Mouse (Mus musculus): ENCODE measurements around the gene Snrpf.

The Snrpf gene

DNA sequence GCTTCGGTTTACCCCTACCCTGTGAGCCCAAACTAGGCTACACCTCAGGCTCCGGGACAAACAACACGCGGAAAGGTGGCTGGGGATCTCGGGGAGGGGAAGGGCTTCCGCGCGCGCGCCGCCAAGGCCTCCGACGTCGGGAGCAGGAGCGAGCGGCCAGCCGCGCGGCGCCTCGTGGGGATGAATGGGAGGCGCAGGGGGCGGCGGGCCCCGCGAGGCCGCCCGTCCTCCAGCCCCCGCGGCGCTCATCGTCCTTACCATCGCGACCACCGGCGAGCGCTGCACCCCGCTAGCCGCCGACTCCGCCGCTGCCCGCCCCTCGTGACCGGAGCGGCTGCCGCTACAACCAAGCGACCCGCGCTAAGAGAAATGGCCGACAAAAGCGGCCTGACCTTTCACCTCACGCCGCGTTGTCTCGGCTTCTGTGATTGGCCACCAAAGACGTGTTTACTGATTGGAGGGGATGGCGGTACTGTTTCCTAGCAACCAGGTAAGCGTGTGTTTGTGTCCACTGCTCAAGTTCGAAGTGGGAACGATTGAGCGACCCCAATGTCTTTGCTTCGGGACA is at the start of gene Snrpf:
Gene Snrpf, minus strand, starts transcription at position 426 of the 568 bp plus-strand sequence.
- peak; percentile 88 to 90 for DNase-seq (ENCODE audit: low spot score in 2 of 2)

DNA sequence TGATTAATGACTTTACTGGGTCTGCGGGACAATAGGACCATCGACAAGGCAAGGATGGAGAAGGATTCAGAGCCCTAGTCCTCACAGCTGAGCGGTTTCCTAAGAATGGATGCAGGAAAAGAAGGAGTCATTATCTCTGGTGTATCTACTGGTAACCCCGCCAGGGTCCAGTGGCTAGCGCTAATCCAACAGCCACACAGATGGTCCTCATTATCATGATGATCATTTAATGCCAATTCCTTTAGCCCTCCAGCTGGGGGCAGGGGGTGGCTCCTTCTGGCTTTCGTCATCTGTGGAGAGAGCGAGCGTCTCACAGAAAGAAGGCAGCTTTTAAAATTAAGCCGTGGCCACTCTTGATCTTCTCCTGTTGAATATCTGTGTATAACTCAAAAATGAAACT is 46.4 kb upstream of the Snrpf start:
- DNase-seq (ENCODE audit: low spot score in 2 of 2), result no peak

DNA sequence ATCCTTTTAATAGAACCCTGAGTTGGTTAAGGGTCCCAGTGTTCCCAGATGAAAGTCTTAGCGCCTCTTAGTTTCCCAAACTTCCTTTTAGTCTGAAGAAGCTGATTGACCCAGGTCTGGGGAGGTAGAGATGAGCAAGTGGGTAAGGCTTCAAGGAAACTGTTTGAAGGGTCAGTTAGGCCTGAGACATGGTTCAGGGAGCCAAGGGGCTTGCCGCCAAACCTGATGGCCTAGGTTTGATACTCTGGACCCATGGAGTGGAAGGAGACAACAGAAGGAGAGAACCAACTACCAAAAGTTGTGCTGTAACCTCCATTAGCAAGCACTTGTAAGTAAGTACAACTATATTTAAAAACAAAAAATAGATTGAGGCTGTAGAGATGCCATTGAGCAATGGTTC is 44.5 kb upstream of the Snrpf start:
- DNase-seq (ENCODE audit: low spot score in 2 of 2), result no peak

DNA sequence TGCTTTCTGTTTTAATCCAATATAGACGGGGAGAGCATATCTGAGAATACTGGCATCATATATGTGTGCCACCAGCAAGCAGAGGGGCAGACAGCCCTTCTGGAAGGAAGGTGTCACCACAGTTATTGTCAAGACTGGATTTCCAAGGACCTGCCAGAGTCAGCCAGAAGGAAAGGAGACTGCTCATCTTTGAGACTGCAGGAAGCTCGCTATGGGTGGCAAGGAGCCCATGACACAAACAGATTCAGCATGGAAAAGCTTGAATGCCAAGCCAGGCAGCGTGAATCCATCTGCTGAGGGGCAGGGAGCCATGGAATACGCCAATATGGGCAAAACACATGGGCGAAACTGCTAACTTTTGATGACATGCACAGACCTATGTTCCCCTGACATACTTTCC is 44.1 kb upstream of the Snrpf start:
- DNase-seq (ENCODE audit: low spot score in 2 of 2), result no peak

DNA sequence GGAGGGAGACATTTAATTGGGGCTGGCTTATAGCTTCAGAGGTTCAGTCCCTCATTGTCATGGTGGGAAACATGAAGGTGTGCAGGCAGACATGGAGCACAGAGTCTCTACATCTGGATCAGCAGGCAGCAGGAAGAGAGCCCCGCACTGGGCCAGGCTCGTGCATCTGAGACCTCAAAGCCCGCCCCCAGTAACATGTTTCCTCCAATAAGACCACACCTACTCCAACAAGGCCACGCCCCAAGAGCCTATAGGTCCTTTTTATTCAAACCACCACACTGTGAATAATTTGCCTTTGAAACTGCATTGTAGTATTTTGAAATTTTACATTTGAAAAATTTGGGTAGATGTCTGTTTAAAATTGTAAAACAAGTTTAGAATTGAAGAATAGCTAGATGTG is 42.6 kb upstream of the Snrpf start:
- no peak for DNase-seq (ENCODE audit: low spot score in 2 of 2)

DNA sequence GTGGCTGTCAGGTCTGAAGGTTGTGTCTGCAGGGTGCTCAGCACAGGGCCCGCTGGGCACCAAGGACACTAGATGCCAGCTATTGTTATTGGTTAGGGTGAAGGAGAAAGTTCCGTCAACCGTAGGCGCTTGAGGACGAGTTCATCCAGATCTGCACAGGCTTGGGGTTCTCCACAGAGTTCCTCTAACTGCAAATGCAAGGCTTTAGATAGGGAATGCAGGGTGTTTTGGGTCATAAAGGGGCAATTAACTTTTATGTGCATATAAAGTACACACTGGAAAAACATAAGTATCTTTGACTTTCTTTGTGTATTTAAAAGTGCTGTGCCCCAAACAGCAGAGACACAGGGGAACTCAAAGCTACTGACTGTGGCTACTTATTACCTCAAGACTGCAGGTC is 40.8 kb upstream of the Snrpf start:
- DNase-seq (ENCODE audit: low spot score in 2 of 2), result no peak

DNA sequence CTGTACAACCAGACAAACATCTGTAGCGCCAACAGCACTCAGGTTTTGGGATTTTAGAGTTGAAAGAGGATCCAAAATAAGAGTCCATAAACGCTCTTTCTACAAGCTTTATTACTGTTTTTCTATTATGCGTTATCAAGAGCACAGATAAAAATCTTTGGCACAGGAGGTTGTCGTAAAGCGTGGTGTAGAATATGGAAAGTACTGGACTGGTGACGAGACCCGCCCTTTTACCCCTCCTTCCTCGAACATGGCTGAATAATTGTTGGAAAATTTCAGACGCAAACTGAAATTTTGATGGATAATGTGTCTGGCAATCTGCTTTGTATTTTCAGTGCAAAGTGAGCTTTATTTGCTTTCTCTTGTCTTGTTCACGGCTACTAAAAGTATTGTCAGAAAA is 34.6 kb upstream of the Snrpf start:
- no peak for DNase-seq (ENCODE audit: low spot score in 2 of 2)

DNA sequence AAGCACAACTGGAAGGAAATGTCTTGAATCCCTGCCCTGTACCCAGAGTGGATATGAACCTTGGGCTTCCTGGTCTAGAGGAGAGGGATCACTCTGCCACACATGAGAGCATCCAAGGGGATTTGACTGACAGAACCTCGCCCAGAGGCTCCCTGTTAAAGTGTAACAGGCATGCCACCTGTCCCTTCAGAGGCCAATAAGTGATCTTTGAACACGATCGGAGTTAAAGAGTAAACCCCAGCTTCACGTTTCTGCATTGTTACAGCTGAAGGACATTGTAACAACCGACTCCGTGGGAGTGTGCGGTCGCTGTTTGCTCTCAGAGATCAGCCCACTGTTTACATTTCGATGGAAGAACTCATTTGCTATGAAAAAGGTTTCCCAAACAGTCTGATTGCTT is 34.2 kb upstream of the Snrpf start:
- no peak for DNase-seq (ENCODE audit: low spot score in 2 of 2)

DNA sequence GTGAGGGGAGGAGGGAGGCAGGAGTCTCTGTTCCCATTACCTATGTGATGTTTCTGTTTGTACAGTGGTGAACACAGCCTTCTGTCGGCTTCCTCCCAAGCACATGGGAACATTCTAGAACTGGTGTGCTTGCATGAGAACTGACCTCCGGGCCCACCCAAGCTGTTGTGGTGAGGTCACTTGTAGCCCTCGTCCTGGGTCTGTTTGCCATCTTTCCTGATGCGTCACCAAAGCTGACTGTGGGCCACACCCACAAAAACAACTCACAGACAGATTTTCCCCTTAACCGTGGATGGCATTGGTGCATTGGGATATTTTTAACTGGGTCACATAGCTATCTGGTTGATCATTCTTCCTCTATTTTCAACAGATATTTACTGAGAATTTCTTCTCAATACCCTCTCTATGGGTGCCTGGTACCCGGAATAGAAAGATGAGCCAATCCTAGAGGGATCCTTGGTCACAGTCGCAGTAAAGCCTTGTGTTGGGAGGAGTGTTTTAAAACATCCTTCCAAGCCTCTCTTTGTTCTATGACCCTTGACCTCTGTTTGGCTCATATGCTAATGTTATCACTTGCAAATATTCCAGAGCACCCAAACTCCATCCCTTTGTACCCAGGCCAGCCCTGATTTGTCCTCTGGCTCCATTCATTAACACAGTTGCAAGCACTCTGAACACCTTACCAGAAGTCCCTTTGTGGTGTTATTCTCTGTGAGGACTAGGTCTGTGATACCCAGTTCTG is 31.1 kb upstream of the Snrpf start:
- no peak for DNase-seq (ENCODE audit: low spot score in 2 of 2)

DNA sequence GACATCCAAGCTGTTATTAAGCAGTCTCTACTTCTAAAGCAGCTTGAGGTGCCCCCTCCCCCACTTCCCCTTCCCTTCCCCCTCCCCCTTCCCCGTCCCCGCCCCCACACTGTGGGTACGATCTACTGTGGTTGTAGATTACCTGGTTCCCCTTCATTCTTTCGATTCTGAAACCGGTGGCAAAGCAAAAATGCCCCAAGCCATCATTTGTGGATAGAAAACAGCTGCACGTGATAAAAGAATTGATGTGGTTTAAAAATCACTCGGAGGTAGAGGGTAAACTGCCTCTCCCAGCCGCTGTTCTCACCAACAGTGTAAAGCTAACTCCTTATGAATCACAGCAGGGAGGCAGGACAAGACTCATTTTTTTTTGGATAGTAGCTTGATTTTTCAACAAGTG is 25.3 kb upstream of the Snrpf start:
- DNase-seq (ENCODE audit: low spot score in 2 of 2), result no peak

DNA sequence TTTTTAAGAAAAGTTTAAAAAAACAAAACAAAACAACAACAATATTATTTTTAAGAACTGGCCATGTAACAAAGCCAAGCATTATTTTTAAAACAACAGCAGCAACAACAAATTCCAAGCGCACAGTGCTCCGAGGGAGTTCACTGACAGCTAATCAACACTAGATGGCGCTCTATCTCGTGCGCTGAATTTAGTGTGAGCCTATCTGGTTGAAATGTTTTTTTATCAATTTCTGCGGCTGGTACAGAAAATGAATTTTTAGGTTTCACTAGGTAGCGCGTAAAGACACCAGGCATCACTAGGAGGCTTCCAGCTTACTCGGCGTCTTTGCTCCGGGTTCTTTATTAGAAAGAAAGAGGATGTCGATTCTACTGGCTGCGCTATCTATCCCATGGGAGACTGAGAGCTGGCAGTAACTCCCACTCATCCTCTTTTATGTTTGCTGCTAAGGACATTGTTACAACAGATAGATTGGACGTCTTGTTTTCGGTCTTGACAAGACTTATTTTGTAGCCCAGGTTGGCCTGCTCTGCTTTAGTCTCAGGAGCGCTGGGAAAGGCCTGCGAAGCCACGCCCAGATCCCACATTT is 22.0 kb upstream of the Snrpf start:
- DNase-seq (ENCODE audit: low spot score in 2 of 2), result peak in 1 of 2 experiments; percentile 38

DNA sequence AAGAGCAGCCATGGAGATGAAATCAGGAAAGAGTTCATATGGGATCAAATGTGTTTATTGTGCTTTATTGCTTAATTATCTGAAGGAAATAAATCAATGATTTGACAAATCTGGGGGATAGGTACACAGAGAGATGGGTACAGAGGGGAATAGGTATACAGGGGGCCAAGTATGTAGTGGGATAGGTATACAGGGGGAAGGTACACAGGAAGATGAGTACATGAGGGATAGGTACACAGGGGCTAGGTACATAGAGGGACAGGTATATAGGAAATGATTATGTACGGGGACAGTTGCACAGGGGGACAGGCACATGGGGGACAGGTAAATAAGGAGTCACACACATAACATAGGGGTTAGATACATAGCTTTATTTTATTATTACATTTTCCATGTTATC is 21.4 kb upstream of the Snrpf start:
- no peak for DNase-seq (ENCODE audit: low spot score in 2 of 2)

DNA sequence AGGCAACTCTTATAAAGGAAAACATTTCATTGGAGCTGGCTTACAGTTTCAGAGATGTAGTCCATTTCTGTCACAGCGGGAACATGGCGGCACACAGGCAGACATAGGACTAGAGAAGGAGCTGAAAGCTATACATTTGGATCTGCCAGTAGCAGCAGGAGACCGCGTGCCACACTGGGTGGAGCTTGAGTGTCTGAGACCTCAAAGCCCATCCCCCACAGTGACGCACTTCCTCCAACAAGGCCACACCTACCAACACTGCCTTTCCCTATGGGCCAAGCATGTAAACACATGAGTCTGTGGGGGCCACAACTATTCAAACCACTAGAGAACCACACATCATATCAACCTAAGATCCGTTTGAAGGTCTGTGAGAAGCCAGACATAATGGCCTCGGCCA is 19.7 kb upstream of the Snrpf start:
- no peak for DNase-seq (ENCODE audit: low spot score in 2 of 2)

DNA sequence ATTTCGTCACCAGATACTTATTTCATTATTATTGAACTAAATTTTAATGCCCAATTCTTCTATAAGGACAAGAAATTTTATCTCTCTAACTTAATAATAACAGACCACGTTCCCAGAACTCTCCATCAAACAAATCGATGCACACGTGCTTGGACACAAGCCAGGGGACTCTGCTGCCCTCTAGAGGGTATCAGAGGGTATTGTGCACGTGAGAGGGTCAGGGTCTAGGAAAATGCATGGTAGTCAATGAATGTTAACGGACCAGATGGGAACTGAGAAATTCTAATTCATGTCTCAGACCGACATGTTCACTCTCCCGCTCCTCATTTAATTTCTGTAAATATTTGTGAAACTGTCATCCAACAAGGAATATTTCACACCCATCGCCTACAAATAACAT is 18.5 kb upstream of the Snrpf start:
- DNase-seq (ENCODE audit: low spot score in 2 of 2), result no peak

DNA sequence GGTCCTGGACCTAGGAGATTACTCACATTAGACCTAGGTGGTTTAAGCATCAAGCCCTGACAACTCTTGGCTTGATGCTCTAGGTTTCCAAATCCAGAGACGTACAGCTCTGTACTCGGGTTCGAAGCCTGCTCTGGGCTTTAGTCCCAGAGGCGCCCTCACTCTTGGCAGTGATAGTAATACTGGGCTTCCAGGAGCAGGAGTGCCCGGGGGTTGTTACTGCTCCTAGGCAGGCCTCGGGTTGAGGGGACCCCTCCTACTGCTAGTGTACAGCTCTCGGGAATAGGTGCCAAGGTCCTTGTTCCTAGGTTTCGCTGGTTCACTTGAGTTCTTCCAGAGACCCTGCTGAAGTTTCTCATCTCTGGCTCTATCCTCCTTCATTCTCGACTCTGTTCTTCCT is 16.8 kb upstream of the Snrpf start:
- DNase-seq (ENCODE audit: low spot score in 2 of 2), result no peak

DNA sequence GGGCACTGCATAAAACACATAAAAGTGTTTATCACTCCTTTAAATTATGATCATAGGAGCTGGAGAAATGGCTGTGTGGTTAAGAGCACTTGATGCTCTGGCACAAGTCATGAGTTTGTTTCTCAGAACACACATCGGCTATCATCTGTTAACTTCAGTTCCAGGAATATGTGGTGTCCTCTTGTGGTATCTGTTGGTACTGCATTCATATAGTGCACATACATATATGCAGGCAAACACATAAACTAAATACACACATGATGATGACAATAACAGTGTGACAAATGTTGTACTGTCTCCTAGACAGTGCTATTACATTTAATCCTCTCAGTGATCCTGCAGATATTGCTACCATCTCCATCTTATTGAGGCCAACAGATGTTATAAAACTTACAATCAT is 13.8 kb upstream of the Snrpf start:
- no peak for DNase-seq (ENCODE audit: low spot score in 2 of 2)

DNA sequence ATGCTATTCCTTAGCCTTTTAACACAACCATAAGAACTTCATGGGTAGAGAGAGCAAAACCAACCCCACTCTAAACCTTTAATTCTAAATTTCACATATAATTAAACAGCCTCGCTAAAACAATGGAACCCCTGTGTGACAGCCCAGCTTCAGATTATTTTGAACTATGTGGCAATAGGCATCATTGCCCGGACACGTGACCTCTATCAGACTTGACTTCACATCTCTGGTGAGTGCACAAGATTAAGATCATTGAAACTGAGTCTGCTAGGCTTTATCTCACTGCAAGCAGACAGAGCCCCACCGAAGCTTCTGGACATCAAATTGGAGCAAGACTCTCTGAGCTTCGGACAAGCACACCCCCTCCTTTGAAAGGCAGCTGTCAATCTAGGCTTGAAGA is 12.8 kb upstream of the Snrpf start:
- no peak for DNase-seq (ENCODE audit: low spot score in 2 of 2)

DNA sequence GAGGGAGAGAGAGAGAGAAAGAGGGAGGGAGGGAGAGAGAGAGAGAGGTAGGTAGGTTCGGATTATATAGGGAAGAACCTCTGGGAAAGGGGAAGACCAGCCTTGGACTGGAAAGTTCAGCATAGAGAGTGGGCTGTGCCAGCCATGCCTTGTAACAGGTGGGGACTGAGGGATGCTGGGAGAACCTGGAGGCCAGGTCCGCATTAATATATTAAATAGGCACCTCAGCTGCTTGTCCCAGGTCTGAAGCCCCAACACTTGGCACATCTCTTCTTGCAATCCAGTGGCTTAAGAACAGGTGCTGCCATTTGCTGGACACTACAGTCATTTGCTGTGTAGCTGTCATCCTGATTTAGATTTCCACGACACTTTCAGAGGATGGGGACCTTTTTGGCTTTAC is 7.1 kb upstream of the Snrpf start:
- DNase-seq (ENCODE audit: low spot score in 2 of 2), result no peak

DNA sequence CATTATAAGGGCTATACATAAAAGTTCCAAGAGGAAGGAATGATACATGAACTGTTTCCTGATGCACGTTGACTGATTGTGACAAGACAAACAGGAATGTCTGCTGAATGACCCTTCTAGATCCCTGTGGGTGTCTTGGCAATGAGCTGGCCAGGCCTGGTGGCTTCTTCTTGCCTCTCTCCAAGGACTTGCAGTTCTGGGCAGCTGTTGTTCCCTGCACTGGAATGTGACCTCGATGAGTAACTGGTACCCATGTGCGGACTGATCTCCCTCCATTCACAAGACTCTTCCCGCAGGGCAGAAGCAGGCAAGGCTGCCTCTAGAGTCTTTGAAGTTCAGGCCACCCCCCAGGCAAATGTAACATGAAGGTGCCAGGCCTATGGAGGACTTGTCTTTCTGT is 6.3 kb upstream of the Snrpf start:
- no peak for DNase-seq (ENCODE audit: low spot score in 2 of 2)

DNA sequence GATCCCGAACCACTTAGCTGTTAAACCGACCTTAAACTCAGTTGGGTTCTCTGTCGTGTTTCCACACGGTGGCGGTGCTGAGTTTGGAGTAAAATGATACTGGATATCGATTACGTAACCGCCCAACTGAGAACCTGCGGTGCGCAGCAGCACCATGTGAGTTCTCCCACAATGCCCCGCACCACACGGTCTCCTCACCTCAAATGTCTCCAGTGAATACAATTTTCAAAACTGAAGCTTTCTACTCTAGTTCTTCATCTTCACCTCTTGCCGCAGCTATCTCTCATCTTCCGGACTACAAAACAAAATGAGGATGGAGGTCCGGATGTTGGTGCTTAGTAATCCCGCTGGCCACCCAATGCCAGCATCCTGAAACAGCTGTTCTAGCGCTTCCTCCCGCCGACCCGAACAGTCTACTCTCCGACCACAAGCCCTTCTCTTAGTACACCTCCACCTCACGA is 4.5 kb upstream of the Snrpf start:
- peak; percentile 62 to 89 for DNase-seq (ENCODE audit: low spot score in 2 of 2)

DNA sequence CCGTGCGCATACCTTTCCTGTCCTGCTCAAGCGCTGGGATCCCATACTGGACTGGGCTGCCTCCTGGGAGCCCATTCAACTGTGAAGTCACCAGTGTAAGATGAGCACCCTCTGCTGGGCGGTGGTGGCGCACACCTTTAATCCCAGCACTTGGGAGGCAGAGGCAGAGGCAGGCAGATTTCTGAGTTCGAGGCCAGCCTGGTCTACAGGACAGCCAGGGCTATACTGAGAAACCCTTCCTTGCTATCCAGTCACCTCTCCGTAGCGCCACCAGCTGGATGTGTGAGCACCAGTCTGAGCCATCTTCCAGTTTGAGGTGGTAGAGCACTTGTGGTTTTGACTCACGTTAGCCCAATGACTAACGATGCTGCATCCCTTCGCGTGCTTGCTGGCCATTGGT is 3.0 kb upstream of the Snrpf start:
- peak in 1 of 2 experiments; percentile 54 for DNase-seq (ENCODE audit: low spot score in 2 of 2)

DNA sequence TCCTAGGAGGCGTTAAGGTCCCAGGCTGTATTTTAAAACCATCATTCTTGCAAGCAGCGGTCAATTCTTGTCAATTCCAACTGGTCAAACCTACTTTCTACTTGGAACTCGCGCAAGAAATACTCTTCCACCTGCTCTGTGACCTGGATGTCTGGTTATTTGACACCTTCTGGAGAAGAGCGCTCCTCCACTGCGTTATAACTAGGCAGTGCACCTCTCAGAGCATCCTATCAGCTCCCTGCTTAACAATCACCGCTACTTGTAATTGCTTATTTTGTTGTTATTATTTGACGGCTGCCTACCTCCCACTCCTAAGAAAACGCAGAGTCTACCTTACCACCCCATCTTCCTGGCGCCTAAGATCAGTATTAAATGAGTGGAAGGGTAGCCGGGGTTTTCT is 710 bp downstream of the Snrpf start:
- no peak for DNase-seq (ENCODE audit: low spot score in 2 of 2)

DNA sequence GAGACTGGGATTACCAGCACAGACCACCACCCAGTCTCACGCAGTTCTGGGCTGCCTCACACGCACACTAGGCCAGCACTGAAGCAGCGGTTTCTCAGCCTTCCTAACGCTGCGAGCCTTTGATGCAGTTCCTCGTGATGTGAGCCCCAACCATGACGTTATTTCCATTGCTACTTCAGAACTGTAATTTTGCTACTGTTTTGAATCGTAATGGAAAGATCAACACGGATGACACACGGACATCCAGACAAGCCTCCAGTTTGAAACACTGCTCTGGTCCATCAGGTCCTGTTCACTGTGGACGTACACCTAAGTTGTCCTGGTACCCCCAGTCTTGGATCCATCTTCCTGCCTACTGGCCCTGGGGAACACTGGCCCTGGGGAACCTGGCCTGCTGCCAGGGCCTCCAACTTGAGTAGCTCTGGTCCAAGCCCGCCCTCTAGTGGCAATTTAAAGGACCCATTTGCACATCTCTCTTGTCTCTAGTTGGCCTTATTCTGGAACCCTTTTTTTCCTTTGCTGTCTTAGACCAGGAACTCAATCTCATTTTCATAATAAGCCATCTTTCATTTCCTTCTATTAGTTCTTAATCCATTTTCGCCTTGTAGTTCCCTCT is 12.1 kb downstream of the Snrpf start:
- peak; percentile 44 to 80 for DNase-seq (ENCODE audit: low spot score in 2 of 2)
